Mouse (Mus musculus): ENCODE results near the gene Raet1e. TPM values are rescaled to one million over a fixed set of nuclear protein-coding genes. Genes with fewer than 3 reads are reported as not detected.
"Not testable (repeated sequence)": the region's sequence is repeated elsewhere in the genome, so short reads cannot be mapped to it uniquely, and the experiment has no call there.

Raet1e gene
- polyA plus RNA-seq, 1 experiment from 2014 or later, result 2.7 TPM

DNA sequence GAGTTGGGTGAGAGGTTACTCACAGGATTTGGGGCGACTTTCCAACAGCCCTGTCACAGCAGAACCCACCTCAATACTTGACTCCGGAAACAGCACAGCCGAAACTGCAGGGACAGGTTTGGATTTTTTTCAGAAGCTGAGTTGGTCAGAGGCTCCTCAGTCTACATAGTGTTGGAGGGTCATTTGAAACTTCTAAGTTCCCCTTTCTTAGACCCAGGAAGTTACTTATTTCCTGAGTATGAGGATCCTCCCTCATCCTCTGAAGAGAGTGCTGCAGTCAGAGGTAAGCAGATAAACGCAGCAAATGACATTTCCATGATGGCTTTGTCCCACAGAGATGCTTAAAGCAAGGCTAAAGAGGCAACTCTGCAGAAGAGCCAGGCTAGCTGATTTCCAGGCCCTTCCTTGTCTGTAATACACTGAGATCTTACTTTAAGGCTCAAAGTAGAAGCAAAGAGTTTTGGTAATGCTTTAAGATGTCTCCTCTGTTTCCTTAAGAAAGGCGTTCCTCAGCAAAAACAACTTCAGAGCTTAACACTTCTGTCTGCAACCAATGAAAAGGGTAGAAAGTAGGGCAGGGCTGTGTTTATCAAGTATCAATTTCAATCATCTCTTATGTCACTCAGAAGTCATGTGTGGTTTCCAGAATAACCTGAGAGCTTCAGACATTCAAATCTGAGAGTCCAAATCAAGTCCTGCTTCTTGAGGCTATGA lies 144.1 kb downstream of the Raet1e start:
- WGBS, result 80% methylated on average over 5 of the region's 5 CpGs
- Histone ChIP-seq H3K9ac (replicated peaks) (no peak overlapping the region), H3K4me2 (replicated peaks) (no peak overlapping the region), H3K27ac (no peak overlapping the region), H3K4me3 (replicated peaks) (no peak overlapping the region), H3K4me1 (replicated peaks) (no peaks in the 10 kb centered on the region), H3K9me3 (no peaks in the 10 kb centered on the region), H3K36me3 (no peaks in the 10 kb centered on the region), H3K27me3 (no peaks in the 10 kb centered on the region)
- no peak for ATAC-seq

- 92% methylated on average over 6 of the region's 6 CpGs for WGBS
- no peak for ATAC-seq
- H3K4me3 ChIP-seq (replicated peaks), result no peak overlapping the region
- no peak overlapping the region for H3K9ac ChIP-seq (replicated peaks)
- no peaks in the 10 kb centered on the region for H3K36me3 ChIP-seq
- no peak overlapping the region for H3K27ac ChIP-seq
- no peaks in the 10 kb centered on the region for H3K9me3 ChIP-seq
- no peaks in the 10 kb centered on the region for H3K4me1 ChIP-seq (replicated peaks)
- no peaks in the 10 kb centered on the region for H3K27me3 ChIP-seq
- H3K4me2 ChIP-seq (replicated peaks), result no peak overlapping the region
Measured at GRCm38 (mm10) chr10:22303736-22304135, 145.4 kb downstream of the Raet1e start.

DNA sequence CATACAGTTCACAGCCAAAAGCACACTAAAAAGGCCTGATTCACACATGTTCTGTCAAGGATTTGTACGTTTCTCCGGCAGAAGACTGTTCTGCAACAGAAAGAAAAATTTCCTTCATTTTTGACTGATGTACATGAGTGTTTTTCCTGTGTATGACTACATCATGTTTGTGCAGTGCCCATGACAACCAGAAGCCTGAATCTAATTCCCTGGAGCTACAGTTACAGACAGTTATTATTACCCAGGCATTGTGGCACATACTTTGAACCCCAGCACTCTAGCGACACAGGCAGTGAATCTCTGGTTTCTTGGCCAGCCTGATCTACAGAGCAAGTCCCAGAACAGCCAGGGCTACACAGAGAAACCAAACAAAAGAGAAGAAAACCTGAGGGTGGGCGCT lies 147.4 kb downstream of the Raet1e start:
- WGBS, result 87% methylated on average over 4 of the region's 4 CpGs
- Histone ChIP-seq H3K9ac (replicated peaks) (no peak overlapping the region), H3K4me1 (replicated peaks) (no peaks in the 10 kb centered on the region), H3K27ac (no peak overlapping the region), H3K36me3 (no peaks in the 10 kb centered on the region), H3K4me2 (replicated peaks) (no peak overlapping the region), H3K9me3 (no peaks in the 10 kb centered on the region), H3K27me3 (no peaks in the 10 kb centered on the region), H3K4me3 (replicated peaks) (no peak overlapping the region)
- no peak for ATAC-seq

DNA sequence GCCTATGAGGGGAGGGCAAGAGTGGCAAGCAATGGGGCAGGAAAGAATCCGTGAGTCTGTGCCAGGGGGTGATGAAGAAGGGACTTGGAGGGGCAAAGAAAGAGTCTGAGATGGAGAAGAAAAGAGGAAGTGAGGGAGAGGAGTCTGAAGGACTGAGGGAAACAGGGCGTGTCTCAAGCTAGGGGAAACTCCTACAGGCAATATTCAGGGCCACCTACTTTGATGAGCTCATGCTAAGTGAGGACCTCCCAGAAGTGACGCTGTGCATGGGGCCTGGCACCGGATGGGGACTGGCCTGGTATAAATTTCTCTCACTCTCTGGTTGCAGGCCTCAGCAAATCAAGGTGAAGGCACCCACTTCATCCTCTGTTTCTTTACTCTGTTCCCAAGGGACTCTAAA lies 148.1 kb downstream of the Raet1e start:
- Histone ChIP-seq H3K27me3 (no peaks in the 10 kb centered on the region), H3K27ac (no peak overlapping the region), H3K36me3 (no peaks in the 10 kb centered on the region), H3K9ac (replicated peaks) (no peak overlapping the region), H3K4me1 (replicated peaks) (no peaks in the 10 kb centered on the region), H3K9me3 (no peaks in the 10 kb centered on the region), H3K4me3 (replicated peaks) (no peak overlapping the region), H3K4me2 (replicated peaks) (no peak overlapping the region)
- 84% methylated on average over 4 of the region's 4 CpGs for WGBS
- no peak for ATAC-seq

DNA sequence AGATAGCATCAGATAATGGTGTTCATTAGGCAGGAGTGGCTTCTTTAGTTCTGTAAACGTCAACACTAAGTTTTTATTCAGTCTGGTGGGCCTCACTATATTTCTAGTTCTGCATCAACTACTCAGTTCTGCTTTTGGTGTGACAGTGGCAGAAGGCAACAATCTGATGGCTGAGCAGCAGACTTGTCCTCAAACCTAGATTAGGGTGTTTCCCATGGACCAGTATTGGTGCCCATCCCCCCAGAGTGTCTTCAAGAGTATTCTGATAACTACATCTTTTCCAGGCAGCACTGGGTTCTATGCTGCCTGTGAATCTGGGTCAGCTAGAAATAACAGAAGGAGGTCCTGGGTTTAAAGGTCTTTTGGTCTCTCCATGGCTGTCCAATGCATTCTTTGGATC lies 149.9 kb downstream of the Raet1e start:
- 84% methylated on average over 1 of the region's 1 CpGs for WGBS
- Histone ChIP-seq H3K36me3 (no peaks in the 10 kb centered on the region), H3K4me1 (replicated peaks) (no peaks in the 10 kb centered on the region), H3K9ac (replicated peaks) (no peak overlapping the region), H3K4me3 (replicated peaks) (no peak overlapping the region), H3K27ac (no peak overlapping the region), H3K4me2 (replicated peaks) (no peak overlapping the region), H3K27me3 (no peaks in the 10 kb centered on the region), H3K9me3 (no peaks in the 10 kb centered on the region)
- ATAC-seq, result no peak

DNA sequence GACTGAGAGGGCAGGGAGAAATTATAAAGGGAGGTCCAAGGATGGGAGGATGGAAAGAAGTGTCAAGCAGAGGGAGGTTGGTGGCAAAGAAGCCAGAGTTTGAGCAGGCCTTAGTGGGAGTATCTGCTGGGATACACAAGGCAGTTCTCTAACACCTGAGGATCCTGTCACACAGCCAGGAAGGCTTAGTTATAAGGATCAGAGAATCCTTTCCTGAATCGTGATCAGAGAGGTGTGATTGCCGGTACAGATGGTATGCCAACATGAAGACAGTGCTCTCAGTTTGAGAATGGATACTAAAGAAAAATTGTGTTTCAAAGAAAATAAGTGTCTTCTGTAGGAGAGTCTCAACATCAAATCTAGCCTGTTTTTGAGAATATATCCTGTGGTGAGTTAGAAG lies 164.5 kb downstream of the Raet1e start:
- no peak overlapping the region for H3K27ac ChIP-seq
- no peak overlapping the region for H3K9ac ChIP-seq (replicated peaks)
- no peaks in the 10 kb centered on the region for H3K9me3 ChIP-seq
- no peak for ATAC-seq
- H3K4me2 ChIP-seq (replicated peaks), result no peak overlapping the region
- H3K4me1 ChIP-seq (replicated peaks), result no peaks in the 10 kb centered on the region
- WGBS, result 99% methylated on average over 2 of the region's 2 CpGs
- no peaks in the 10 kb centered on the region for H3K36me3 ChIP-seq
- no peak overlapping the region for H3K4me3 ChIP-seq (replicated peaks)
- H3K27me3 ChIP-seq, result no peaks in the 10 kb centered on the region

- ATAC-seq; H3K4me1 ChIP-seq (replicated peaks); H3K9ac ChIP-seq (replicated peaks); H3K27ac ChIP-seq; H3K9me3 ChIP-seq; H3K27me3 ChIP-seq; H3K4me2 ChIP-seq (replicated peaks); H3K4me3 ChIP-seq (replicated peaks); H3K36me3 ChIP-seq: not testable (repeated sequence)
- WGBS, result 86% methylated on average over 4 of the region's 4 CpGs
Measured at GRCm38 (mm10) chr10:22345721-22346120, 187.4 kb downstream of the Raet1e start.

DNA sequence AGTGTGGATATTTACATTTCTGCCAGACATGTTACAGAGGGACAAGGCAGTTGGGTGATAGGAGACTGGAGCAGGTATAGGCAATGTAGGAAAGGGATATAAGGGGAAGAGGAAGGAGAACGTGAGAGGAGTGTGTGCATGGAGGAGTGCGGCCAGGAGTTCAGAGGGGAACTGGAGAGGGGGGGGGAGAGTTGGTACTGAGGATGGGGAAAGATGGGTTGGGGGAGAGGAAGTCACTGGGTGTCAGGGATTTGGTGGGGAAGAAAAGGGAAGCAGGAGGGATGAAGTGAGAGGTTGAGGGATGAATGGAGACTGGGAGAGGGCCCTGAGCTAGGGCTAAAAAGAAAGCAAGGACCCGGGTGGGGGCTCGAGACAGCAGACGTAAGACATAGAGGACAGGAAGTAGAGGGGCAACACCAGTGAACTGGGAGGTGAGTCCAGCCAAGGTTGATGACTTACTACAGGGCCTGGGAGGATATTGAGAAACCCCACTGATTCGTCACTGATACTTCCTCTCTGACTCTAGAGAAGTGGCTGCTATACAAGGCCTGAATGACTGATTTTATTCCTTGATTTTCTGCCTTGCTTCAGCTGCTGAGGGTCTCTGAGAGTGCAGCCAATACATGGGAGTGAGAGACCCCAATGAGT lies 195.3 kb downstream of the Raet1e start:
- not testable (repeated sequence) for H3K9me3 ChIP-seq; H3K4me2 ChIP-seq (replicated peaks); H3K27me3 ChIP-seq; H3K4me3 ChIP-seq (replicated peaks); H3K36me3 ChIP-seq; H3K4me1 ChIP-seq (replicated peaks); ATAC-seq; H3K9ac ChIP-seq (replicated peaks); H3K27ac ChIP-seq
- 87% methylated on average over 6 of the region's 6 CpGs for WGBS

GRCm38 (mm10) chr10:22354196-22354574 lies 195.8 kb downstream of the Raet1e start:
- H3K9ac ChIP-seq (replicated peaks); H3K9me3 ChIP-seq; H3K36me3 ChIP-seq; ATAC-seq; H3K4me2 ChIP-seq (replicated peaks); H3K27me3 ChIP-seq; H3K27ac ChIP-seq; H3K4me1 ChIP-seq (replicated peaks); H3K4me3 ChIP-seq (replicated peaks): not testable (repeated sequence)
- 94% methylated on average over 2 of the region's 2 CpGs for WGBS

DNA sequence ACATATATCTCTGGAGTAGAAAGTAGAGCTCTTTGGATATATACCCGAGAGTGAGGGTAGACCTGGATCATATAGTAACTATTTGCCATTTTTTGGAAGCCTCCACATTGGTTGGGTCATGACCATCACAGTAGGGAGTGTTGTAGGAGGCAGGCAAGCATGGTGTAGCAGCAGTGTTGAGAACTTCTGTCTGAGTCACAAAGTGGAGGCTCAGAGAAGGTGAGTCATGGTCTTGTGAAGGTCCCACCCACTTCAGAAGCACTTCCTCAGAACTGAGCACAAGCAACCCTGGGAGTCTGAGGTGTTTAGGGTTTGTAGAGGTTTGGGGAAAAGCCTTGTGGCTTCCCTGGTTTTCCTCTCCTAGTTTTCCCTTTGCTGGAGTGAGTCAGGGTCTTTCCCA lies 199.0 kb downstream of the Raet1e start:
- not testable (repeated sequence) for H3K9ac ChIP-seq (replicated peaks); H3K27me3 ChIP-seq; H3K27ac ChIP-seq; H3K9me3 ChIP-seq; H3K4me2 ChIP-seq (replicated peaks); H3K4me3 ChIP-seq (replicated peaks); H3K36me3 ChIP-seq; ATAC-seq; H3K4me1 ChIP-seq (replicated peaks)
- 84% methylated on average over 1 of the region's 1 CpGs for WGBS

DNA sequence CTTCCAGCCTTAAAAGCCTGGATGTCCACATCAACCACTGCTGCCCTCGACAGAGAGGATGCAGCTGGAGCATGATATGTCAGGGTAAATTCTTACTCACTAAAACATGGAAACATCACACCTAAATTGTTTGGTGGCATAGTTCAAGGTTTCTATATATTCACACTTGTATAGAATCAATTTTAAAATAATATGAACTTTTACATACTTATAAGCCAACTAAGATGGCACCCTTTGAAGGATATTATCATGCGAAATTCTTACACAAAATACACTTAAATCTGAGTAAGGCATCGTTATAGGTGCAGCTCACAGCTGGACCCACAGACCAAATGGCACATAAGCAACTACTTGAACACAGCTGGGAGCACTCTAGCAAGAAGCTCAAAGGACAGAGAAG lies 201.9 kb downstream of the Raet1e start, which contains the start of gene Raet1d:
Gene Raet1d, plus strand, starts transcription at position 301 of the 400 bp plus-strand sequence.
- not testable (repeated sequence) for H3K9ac ChIP-seq (replicated peaks); H3K36me3 ChIP-seq; ATAC-seq; H3K4me2 ChIP-seq (replicated peaks); H3K27me3 ChIP-seq; H3K9me3 ChIP-seq; H3K27ac ChIP-seq; H3K4me1 ChIP-seq (replicated peaks); H3K4me3 ChIP-seq (replicated peaks)
- WGBS, result 78% methylated on average over 3 of the region's 3 CpGs

GRCm38 (mm10) chr10:22360957-22361356 lies 202.6 kb downstream of the Raet1e start:
- H3K9ac ChIP-seq (replicated peaks); H3K4me3 ChIP-seq (replicated peaks); H3K4me1 ChIP-seq (replicated peaks); H3K9me3 ChIP-seq; H3K27ac ChIP-seq; H3K27me3 ChIP-seq; ATAC-seq; H3K4me2 ChIP-seq (replicated peaks); H3K36me3 ChIP-seq: not testable (repeated sequence)
- 46% methylated on average over 2 of the region's 2 CpGs for WGBS

Data from midbrain, embryonic 13.5 days (tissue).